Mouse (Mus musculus) Muller cell, postnatal 12 days (primary cell): ENCODE measurements around the gene Add2.
A peak's percentile ranks its signal among the peaks of the same experiment; 100 is the strongest.

ENCODE experiments used
- DNase-seq: peaks from one replicate; pipeline ENCODE4 v3.0.0-alpha.2; 2015; ENCODE audit errors: inconsistent ontology term

The Add2 gene

GRCm38 (mm10) chr6:86079323-86079722 lies 50.8 kb downstream of the Add2 start:
- DNase-seq, result no peak

GRCm38 (mm10) chr6:86085518-86085917 lies 57.0 kb downstream of the Add2 start:
- DNase-seq, result peak; percentile 51

GRCm38 (mm10) chr6:86086851-86087571 lies 58.5 kb downstream of the Add2 start:
- DNase-seq, result no peak

GRCm38 (mm10) chr6:86087813-86088212 lies 59.3 kb downstream of the Add2 start:
- no peak for DNase-seq

- peak; percentile 77 for DNase-seq
These were observed 65.8 kb downstream of the Add2 start for GRCm38 (mm10) chr6:86094202-86094838.

- no peak for DNase-seq
These were observed 67.0 kb downstream of the Add2 start for GRCm38 (mm10) chr6:86095518-86095917.

- no peak for DNase-seq
These were observed 68.3 kb downstream of the Add2 start for GRCm38 (mm10) chr6:86096733-86097132.

GRCm38 (mm10) chr6:86097155-86097554 lies 68.7 kb downstream of the Add2 start:
- DNase-seq, result peak; percentile 18

GRCm38 (mm10) chr6:86099003-86099402 lies 70.5 kb downstream of the Add2 start:
- no peak for DNase-seq

GRCm38 (mm10) chr6:86101451-86101850 lies 73.0 kb downstream of the Add2 start:
- DNase-seq, result no peak

- no peak for DNase-seq
These were observed 74.4 kb downstream of the Add2 start for GRCm38 (mm10) chr6:86102874-86103273.

- no peak for DNase-seq
These were observed 75.1 kb downstream of the Add2 start for GRCm38 (mm10) chr6:86103614-86104013.

GRCm38 (mm10) chr6:86104719-86105118 lies 76.2 kb downstream of the Add2 start:
- DNase-seq, result no peak

- DNase-seq, result no peak
These were observed 77.6 kb downstream of the Add2 start for GRCm38 (mm10) chr6:86106045-86106444.

GRCm38 (mm10) chr6:86107101-86107500 lies 78.6 kb downstream of the Add2 start:
- DNase-seq, result no peak

GRCm38 (mm10) chr6:86115843-86116242 lies 87.4 kb downstream of the Add2 start:
- DNase-seq, result no peak

- DNase-seq, result no peak
These were observed 94.6 kb downstream of the Add2 start for GRCm38 (mm10) chr6:86123057-86123456.

GRCm38 (mm10) chr6:86125761-86126160 lies 97.3 kb downstream of the Add2 start:
- DNase-seq, result no peak

GRCm38 (mm10) chr6:86126953-86127581 lies 98.6 kb downstream of the Add2 start:
- DNase-seq, result peak; percentile 59

- peak; percentile 16 for DNase-seq
These were observed 100.0 kb downstream of the Add2 start for GRCm38 (mm10) chr6:86128504-86128903.

- no peak for DNase-seq
These were observed 101.5 kb downstream of the Add2 start for GRCm38 (mm10) chr6:86129872-86130498.

- no peak for DNase-seq
These were observed 105.4 kb downstream of the Add2 start for GRCm38 (mm10) chr6:86133882-86134281.
